Mouse (Mus musculus): ENCODE data around the gene Hacd1. TPM values are rescaled to one million over a fixed set of nuclear protein-coding genes. Genes with fewer than 3 reads are reported as not detected.
"Not testable (repeated sequence)": the region's sequence is repeated elsewhere in the genome, so short reads cannot be mapped to it uniquely, and the experiment has no call there.

The Hacd1 gene
- total RNA-seq (2021): 10 to 100 TPM; 14.6 to 17.0 TPM
- long read RNA-seq, experiment 1, partial matches to known transcripts: 1 of 8 reads
- long read RNA-seq, experiment 1, other reads (novel, unspliced or antisense): 7 of 8 reads
- long read RNA-seq, experiment 2, partial matches to known transcripts: 0 of 7 reads
- long read RNA-seq, experiment 2, other reads (novel, unspliced or antisense): 7 of 7 reads

GRCm38 (mm10) chr2:14055566-14056331 lies at the start of gene Hacd1:
Gene Hacd1 (minus strand): TSS chr2:14056135.
- DNase-seq (ENCODE audit: extremely low spot score in 1 of 2, low spot score in 2 of 2): peak; percentile 75 to 79
- peak within 1 kb of the TSS; percentile 95 for H3K4me3 ChIP-seq
- peak within 1 kb of the TSS; percentile 97 for H3K27ac ChIP-seq
- intact Hi-C loops (cut with DNase I): loop anchor here (1.0 to 5.0 kb wide), 2 partner anchors 18 to 647 kb away; no protein-coding TSS in a partner anchor
- no peak for TF ChIP-seq CTCF (IDR thresholded peaks at IDR 0.05)

GRCm38 (mm10) chr2:14103924-14104323 lies 48.0 kb upstream of the Hacd1 start:
- Histone ChIP-seq H3K27ac (no peak overlapping the region), H3K4me3 (no peak overlapping the region)
- no peak for TF ChIP-seq CTCF (IDR thresholded peaks at IDR 0.05)
- intact Hi-C loops (cut with DNase I): no loop called here
- no peak for DNase-seq (ENCODE audit: extremely low spot score in 1 of 2, low spot score in 2 of 2)

GRCm38 (mm10) chr2:14102603-14103002 lies 46.7 kb upstream of the Hacd1 start:
- no peak overlapping the region for H3K27ac ChIP-seq
- H3K4me3 ChIP-seq: no peak overlapping the region
- intact Hi-C loops (cut with DNase I): no loop called here
- DNase-seq (ENCODE audit: extremely low spot score in 1 of 2, low spot score in 2 of 2): no peak
- TF ChIP-seq CTCF (IDR thresholded peaks at IDR 0.05): no peak

GRCm38 (mm10) chr2:14100533-14100932 lies 44.6 kb upstream of the Hacd1 start:
- intact Hi-C loops (cut with DNase I): no loop called here
- TF ChIP-seq CTCF (IDR thresholded peaks at IDR 0.05): no peak
- Histone ChIP-seq H3K4me3 (no peak overlapping the region), H3K27ac (no peak overlapping the region)
- no peak for DNase-seq (ENCODE audit: extremely low spot score in 1 of 2, low spot score in 2 of 2)

- intact Hi-C loops (cut with DNase I): loop anchor here (10.0 kb wide), 1 partner anchor 976 kb away; the partner anchor contains the start of gene Nsun6
- DNase-seq (ENCODE audit: extremely low spot score in 1 of 2, low spot score in 2 of 2); H3K4me3 ChIP-seq; H3K27ac ChIP-seq: not testable (repeated sequence)
Measured at GRCm38 (mm10) chr2:14078527-14078926, 22.6 kb upstream of the Hacd1 start.

- intact Hi-C loops (cut with DNase I): loop anchor here (10.0 kb wide), 1 partner anchor 980 kb away; the partner anchor contains the start of gene Nsun6
- H3K27ac ChIP-seq: peak overlapping the region; percentile 100
- H3K4me3 ChIP-seq: peak overlapping the region; percentile 71
- TF ChIP-seq CTCF (IDR thresholded peaks at IDR 0.05): no peak
- peak in 1 of 2 experiments; percentile 18 for DNase-seq (ENCODE audit: extremely low spot score in 1 of 2, low spot score in 2 of 2)
Measured at GRCm38 (mm10) chr2:14074221-14074901, 18.4 kb upstream of the Hacd1 start.

- Histone ChIP-seq H3K4me3 (peak within 1 kb of the TSS; percentile 71), H3K27ac (peak within 1 kb of the TSS; percentile 100)
- no peak; the same call in 1 of the 2 replicates for TF ChIP-seq CTCF (IDR thresholded peaks at IDR 0.05)
- peak; percentile 88 to 91 for DNase-seq (ENCODE audit: extremely low spot score in 1 of 2, low spot score in 2 of 2)
- intact Hi-C loops (cut with DNase I): loop anchor here (1.0 to 10.0 kb wide), 2 partner anchors 18 to 981 kb away; partner anchors contain the start of gene Nsun6
Measured at GRCm38 (mm10) chr2:14073362-14074220, 17.7 kb upstream of the Hacd1 start, which contains the start of gene Stam. Gene Stam (plus strand): TSS chr2:14074098.

- DNase-seq (ENCODE audit: extremely low spot score in 1 of 2, low spot score in 2 of 2): no peak
- intact Hi-C loops (cut with DNase I): loop anchor here (1.0 to 10.0 kb wide), 2 partner anchors 18 to 982 kb away; partner anchors contain the start of gene Nsun6
- TF ChIP-seq CTCF (IDR thresholded peaks at IDR 0.05): no peak
- H3K4me3 ChIP-seq: peak overlapping the region; percentile 71
- H3K27ac ChIP-seq: peak overlapping the region; percentile 100
Measured at GRCm38 (mm10) chr2:14073008-14073361, 17.1 kb upstream of the Hacd1 start.

- H3K27ac ChIP-seq: no peak overlapping the region
- intact Hi-C loops (cut with DNase I): loop anchor here (10.0 kb wide), 1 partner anchor 984 kb away; the partner anchor contains the start of gene Nsun6
- H3K4me3 ChIP-seq: no peak overlapping the region
- DNase-seq (ENCODE audit: extremely low spot score in 1 of 2, low spot score in 2 of 2): no peak
- no peak for TF ChIP-seq CTCF (IDR thresholded peaks at IDR 0.05)
Measured at GRCm38 (mm10) chr2:14070466-14070865, 14.5 kb upstream of the Hacd1 start.

- TF ChIP-seq CTCF (IDR thresholded peaks at IDR 0.05): no peak
- H3K27ac ChIP-seq: no peak overlapping the region
- H3K4me3 ChIP-seq: no peak overlapping the region
- intact Hi-C loops (cut with DNase I): no loop called here
- DNase-seq (ENCODE audit: extremely low spot score in 1 of 2, low spot score in 2 of 2): no peak
Measured at GRCm38 (mm10) chr2:14069027-14069426, 13.1 kb upstream of the Hacd1 start.
